Mouse (Mus musculus): ENCODE data around the gene Bcl3. TPM values are rescaled to one million over a fixed set of nuclear protein-coding genes. Genes with fewer than 3 reads are reported as not detected.

The Bcl3 gene
- polyA plus RNA-seq, 1 experiment from 2014 or later, result 2.7 TPM

DNA sequence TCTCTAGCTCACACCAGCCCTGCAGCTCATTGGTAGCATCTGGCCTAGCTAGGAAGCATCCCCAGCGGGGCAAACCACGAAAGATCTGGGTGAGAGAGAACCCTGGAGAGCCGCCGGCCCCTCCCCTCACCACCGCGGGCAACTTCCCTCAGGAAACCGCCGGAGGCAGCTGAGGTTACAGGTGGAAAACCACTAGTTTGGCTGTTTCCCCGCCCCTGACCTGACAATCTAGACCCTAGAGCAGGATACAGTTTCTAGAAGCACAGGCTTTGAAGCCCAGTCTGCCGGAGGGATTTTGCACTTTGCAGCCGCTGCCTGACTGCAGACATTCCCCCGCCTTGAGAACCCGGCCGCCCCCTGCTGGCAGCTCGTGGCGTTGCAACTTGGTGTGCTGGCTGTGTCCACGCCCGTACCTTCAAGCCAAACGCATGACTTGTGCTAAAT is 32.6 kb downstream of the Bcl3 start:
- Histone ChIP-seq H3K27me3 (ENCODE audit: insufficient read depth, poor library complexity, severe bottlenecking) (peaks cover 26% of the 10 kb centered on the region; the same call in 1 of the 2 replicates), H3K36me3 (no peaks in the 10 kb centered on the region), H3K9me3 (no peaks in the 10 kb centered on the region), H3K4me3 (peak overlapping the region; percentile 54), H3K27ac (peak overlapping the region; percentile 62), H3K4me1 (peaks cover 9% of the 10 kb centered on the region)
- 2% methylated on average over 19 of the region's 19 CpGs for WGBS
- DNase-seq (ENCODE audit: low spot score), result peak; percentile 93

DNA sequence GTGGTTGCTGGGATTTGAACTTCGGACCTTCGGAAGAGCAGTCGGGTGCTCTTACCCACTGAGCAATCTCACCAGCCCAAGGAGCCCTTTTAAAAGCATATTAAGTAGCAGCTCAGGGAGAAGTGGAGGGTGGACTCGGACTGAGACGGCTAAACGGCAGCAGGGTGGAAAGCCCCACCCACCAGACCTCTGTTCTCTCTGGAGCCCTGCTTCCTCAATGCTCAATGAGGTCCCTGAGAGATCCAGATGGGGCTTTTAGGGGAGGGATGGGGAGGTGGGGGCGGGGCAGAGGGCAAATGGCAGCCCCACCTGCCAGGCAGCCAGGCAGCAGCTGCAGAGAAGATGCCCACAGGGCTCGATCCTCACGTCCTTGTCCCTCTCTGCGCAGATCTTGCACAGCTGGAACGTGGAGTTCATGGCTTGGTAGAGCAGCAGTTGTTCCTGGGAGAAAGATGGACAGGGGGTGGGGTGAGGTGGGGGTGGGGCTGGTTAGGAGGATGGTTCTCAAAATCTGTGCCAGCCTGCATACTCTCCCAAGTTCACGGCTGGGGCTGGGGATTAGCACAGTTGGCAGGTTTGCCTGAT is 36.6 kb downstream of the Bcl3 start:
- WGBS, result 41% methylated on average over 12 of the region's 12 CpGs
- no peaks in the 10 kb centered on the region for H3K9me3 ChIP-seq
- H3K27me3 ChIP-seq (ENCODE audit: insufficient read depth, poor library complexity, severe bottlenecking), result peaks cover 8% of the 10 kb centered on the region; the same call in 1 of the 2 replicates
- H3K4me1 ChIP-seq, result peaks cover 9% of the 10 kb centered on the region
- DNase-seq (ENCODE audit: low spot score), result no peak
- no peaks in the 10 kb centered on the region for H3K36me3 ChIP-seq
- no peak overlapping the region for H3K27ac ChIP-seq
- H3K4me3 ChIP-seq, result no peak overlapping the region

GRCm38 (mm10) chr7:19784764-19785535 is 37.6 kb downstream of the Bcl3 start:
- Histone ChIP-seq H3K4me1 (peaks cover 9% of the 10 kb centered on the region), H3K27me3 (ENCODE audit: insufficient read depth, poor library complexity, severe bottlenecking) (0 out of 2 replicates have a peak, but pooled peaks cover 4% of the 10 kb centered on the region), H3K36me3 (no peaks in the 10 kb centered on the region), H3K4me3 (no peak overlapping the region), H3K27ac (no peak overlapping the region; the same call in 1 of the 2 replicates), H3K9me3 (no peaks in the 10 kb centered on the region)
- 20% methylated on average over 11 of the region's 11 CpGs for WGBS
- no peak for DNase-seq (ENCODE audit: low spot score)

DNA sequence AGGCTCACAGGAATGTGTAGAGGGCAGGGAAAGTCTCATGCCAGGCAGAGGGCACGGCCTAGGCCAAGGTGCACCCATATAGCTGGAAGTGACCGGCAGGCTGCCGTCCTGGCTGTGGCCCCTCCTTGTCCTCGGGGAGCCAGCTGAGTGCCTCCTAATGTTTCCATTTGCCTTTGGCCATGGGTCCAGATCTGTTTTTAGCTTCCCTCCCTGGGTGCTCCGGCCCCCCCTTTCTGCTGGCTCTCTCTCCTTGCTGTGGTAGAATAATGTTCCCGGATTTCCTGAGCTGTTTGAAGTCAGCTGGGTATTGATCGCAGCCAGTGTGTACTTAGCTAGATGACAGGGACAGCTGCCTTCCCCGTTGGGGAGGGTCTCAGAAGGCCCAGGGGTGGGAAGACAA is 38.9 kb downstream of the Bcl3 start:
- no peaks in the 10 kb centered on the region for H3K36me3 ChIP-seq
- H3K4me1 ChIP-seq, result peaks cover 5% of the 10 kb centered on the region; the same call in 1 of the 2 replicates
- WGBS, result 76% methylated on average over 8 of the region's 8 CpGs
- no peak overlapping the region for H3K27ac ChIP-seq
- DNase-seq (ENCODE audit: low spot score), result no peak
- H3K9me3 ChIP-seq, result no peaks in the 10 kb centered on the region; the same call in 1 of the 2 replicates
- no peak overlapping the region for H3K4me3 ChIP-seq
- no peaks in the 10 kb centered on the region for H3K27me3 ChIP-seq (ENCODE audit: insufficient read depth, poor library complexity, severe bottlenecking)

- Histone ChIP-seq H3K27me3 (ENCODE audit: insufficient read depth, poor library complexity, severe bottlenecking) (no peaks in the 10 kb centered on the region), H3K4me3 (no peak overlapping the region), H3K36me3 (no peaks in the 10 kb centered on the region), H3K27ac (no peak overlapping the region), H3K4me1 (peaks cover 5% of the 10 kb centered on the region; the same call in 1 of the 2 replicates), H3K9me3 (no peaks in the 10 kb centered on the region; the same call in 1 of the 2 replicates)
- 85% methylated on average over 4 of the region's 4 CpGs for WGBS
- DNase-seq (ENCODE audit: low spot score), result no peak
Measured at GRCm38 (mm10) chr7:19782645-19783044, 39.9 kb downstream of the Bcl3 start.

DNA sequence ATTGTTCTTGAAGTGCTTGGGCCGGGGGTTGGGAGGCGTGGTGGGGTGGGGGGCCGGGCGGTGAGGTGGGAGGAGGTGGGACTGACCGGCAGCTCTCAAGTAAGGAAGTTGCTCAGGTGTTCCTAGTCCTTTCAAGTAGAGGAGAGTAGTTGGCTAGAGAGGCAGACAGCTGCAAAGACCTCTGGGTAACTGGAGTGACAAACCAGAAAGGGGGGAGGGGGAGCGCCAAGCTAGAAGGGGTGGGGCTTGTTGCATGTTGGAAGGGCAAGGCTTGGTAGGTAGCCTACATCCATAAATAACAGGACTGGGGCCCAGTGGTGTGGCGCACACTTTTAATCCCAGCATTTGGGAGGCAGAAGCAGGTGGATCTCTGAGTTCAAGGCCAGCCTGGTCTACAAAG is 40.8 kb downstream of the Bcl3 start:
- peaks cover 5% of the 10 kb centered on the region; the same call in 1 of the 2 replicates for H3K4me1 ChIP-seq
- H3K4me3 ChIP-seq, result no peak overlapping the region
- no peaks in the 10 kb centered on the region for H3K27me3 ChIP-seq (ENCODE audit: insufficient read depth, poor library complexity, severe bottlenecking)
- 82% methylated on average over 7 of the region's 7 CpGs for WGBS
- H3K36me3 ChIP-seq, result no peaks in the 10 kb centered on the region
- DNase-seq (ENCODE audit: low spot score), result no peak
- H3K27ac ChIP-seq, result no peak overlapping the region
- no peaks in the 10 kb centered on the region; the same call in 1 of the 2 replicates for H3K9me3 ChIP-seq

- H3K4me1 ChIP-seq, result no peaks in the 10 kb centered on the region
- no peak overlapping the region for H3K4me3 ChIP-seq
- no peaks in the 10 kb centered on the region for H3K36me3 ChIP-seq
- no peaks in the 10 kb centered on the region for H3K27me3 ChIP-seq (ENCODE audit: insufficient read depth, poor library complexity, severe bottlenecking)
- no peaks in the 10 kb centered on the region; the same call in 1 of the 2 replicates for H3K9me3 ChIP-seq
- no peak overlapping the region for H3K27ac ChIP-seq
- no peak for DNase-seq (ENCODE audit: low spot score)
- WGBS, result 77% methylated on average over 4 of the region's 4 CpGs
Measured at GRCm38 (mm10) chr7:19779903-19780302, 42.7 kb downstream of the Bcl3 start.

- Histone ChIP-seq H3K4me3 (no peak overlapping the region), H3K27ac (no peak overlapping the region), H3K9me3 (no peaks in the 10 kb centered on the region; the same call in 1 of the 2 replicates), H3K4me1 (peaks cover 2% of the 10 kb centered on the region; the same call in 1 of the 2 replicates), H3K36me3 (no peaks in the 10 kb centered on the region), H3K27me3 (ENCODE audit: insufficient read depth, poor library complexity, severe bottlenecking) (no peaks in the 10 kb centered on the region)
- WGBS, result 81% methylated on average over 8 of the region's 8 CpGs
- DNase-seq (ENCODE audit: low spot score), result no peak
Measured at GRCm38 (mm10) chr7:19778645-19779044, 43.9 kb downstream of the Bcl3 start.

- Histone ChIP-seq H3K4me3 (no peak overlapping the region), H3K9me3 (no peaks in the 10 kb centered on the region; the same call in 1 of the 2 replicates), H3K36me3 (no peaks in the 10 kb centered on the region), H3K4me1 (peaks cover 8% of the 10 kb centered on the region; the same call in 1 of the 2 replicates), H3K27me3 (ENCODE audit: insufficient read depth, poor library complexity, severe bottlenecking) (no peaks in the 10 kb centered on the region), H3K27ac (no peak overlapping the region)
- WGBS, result 83% methylated on average over 11 of the region's 11 CpGs
- no peak for DNase-seq (ENCODE audit: low spot score)
Measured at GRCm38 (mm10) chr7:19777049-19777723, 45.4 kb downstream of the Bcl3 start.

DNA sequence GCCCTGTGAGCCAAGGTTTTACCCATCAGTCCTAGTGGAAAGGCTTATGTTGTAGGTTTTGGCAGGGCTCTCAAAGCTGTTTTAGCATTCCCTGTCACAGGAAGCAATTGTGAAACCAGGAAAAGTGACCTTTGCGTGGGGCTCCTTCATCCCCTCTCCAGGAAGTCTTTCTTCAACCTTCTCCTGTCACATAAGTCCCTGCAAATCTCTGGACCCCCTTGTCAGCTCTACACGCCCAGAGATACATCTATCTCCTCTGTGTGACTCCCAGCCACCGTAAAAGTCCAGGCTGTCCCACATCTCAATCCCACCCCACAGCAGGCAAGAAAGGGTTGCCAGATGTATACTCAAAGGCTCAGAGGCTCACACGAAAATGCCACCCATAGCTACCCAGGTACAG is 50.9 kb downstream of the Bcl3 start:
- no peaks in the 10 kb centered on the region for H3K36me3 ChIP-seq
- peak overlapping the region; percentile 93 for H3K27ac ChIP-seq
- H3K4me1 ChIP-seq, result peaks cover 47% of the 10 kb centered on the region
- 55% methylated on average over 4 of the region's 4 CpGs for WGBS
- peaks cover 8% of the 10 kb centered on the region; the same call in 1 of the 2 replicates for H3K27me3 ChIP-seq (ENCODE audit: insufficient read depth, poor library complexity, severe bottlenecking)
- peak overlapping the region; percentile 74; the same call in 1 of the 2 replicates for H3K4me3 ChIP-seq
- no peak for DNase-seq (ENCODE audit: low spot score)
- no peaks in the 10 kb centered on the region for H3K9me3 ChIP-seq

- Histone ChIP-seq H3K9me3 (no peaks in the 10 kb centered on the region), H3K4me1 (peaks cover 47% of the 10 kb centered on the region), H3K27ac (peak within 1 kb of the TSS; percentile 93), H3K4me3 (peak within 1 kb of the TSS; percentile 74), H3K36me3 (peaks cover 6% of the 10 kb centered on the region; the same call in 1 of the 2 replicates), H3K27me3 (ENCODE audit: insufficient read depth, poor library complexity, severe bottlenecking) (peaks cover 8% of the 10 kb centered on the region; the same call in 1 of the 2 replicates)
- no peak for DNase-seq (ENCODE audit: low spot score)
- under 1% methylated on average over 9 of the region's 9 CpGs for WGBS
Measured at GRCm38 (mm10) chr7:19770984-19771391, 51.6 kb downstream of the Bcl3 start, which contains the start of gene Bcam. Gene Bcam, minus strand, starts transcription at chr7:19771016.

DNA sequence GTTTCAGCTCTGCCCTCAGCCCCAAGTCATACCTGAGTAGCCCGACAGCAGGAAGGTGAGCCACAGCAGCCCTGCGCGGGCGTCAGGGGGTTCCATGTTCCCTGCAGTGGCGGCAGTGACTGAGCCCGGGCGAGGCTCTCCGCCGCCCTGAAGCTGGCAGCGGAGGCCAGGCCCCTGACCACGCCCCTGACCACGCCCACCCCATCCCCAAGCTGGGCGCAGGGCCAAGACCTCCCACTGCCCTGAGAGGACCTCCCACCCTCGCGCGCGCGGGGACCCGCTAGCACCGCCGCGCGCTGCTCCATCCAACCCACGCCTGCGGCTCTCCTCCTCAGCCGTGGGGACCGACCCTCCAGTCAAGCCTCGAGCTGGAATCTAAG is 52.2 kb downstream of the Bcl3 start:
- peak overlapping the region; percentile 74 for H3K4me3 ChIP-seq

More for the DNA sequence above, 52.2 kb downstream of the Bcl3 start:
- DNase-seq (ENCODE audit: low spot score), result peak; percentile 95
- Histone ChIP-seq H3K9me3 (no peaks in the 10 kb centered on the region), H3K4me1 (peaks cover 47% of the 10 kb centered on the region), H3K27me3 (ENCODE audit: insufficient read depth, poor library complexity, severe bottlenecking) (peaks cover 8% of the 10 kb centered on the region; the same call in 1 of the 2 replicates), H3K27ac (peak overlapping the region; percentile 93), H3K36me3 (peaks cover 12% of the 10 kb centered on the region)
- under 1% methylated on average over 28 of the region's 28 CpGs for WGBS

All from heart, embryonic 10.5 days (tissue).